Mouse (Mus musculus) right cerebral cortex, postnatal 14 days (tissue): ENCODE results near the gene Ddx25.

Experiments
- DNase-seq: peaks from one replicate; pipeline ENCODE4 v3.0.0; 2022

Ddx25 gene

DNA sequence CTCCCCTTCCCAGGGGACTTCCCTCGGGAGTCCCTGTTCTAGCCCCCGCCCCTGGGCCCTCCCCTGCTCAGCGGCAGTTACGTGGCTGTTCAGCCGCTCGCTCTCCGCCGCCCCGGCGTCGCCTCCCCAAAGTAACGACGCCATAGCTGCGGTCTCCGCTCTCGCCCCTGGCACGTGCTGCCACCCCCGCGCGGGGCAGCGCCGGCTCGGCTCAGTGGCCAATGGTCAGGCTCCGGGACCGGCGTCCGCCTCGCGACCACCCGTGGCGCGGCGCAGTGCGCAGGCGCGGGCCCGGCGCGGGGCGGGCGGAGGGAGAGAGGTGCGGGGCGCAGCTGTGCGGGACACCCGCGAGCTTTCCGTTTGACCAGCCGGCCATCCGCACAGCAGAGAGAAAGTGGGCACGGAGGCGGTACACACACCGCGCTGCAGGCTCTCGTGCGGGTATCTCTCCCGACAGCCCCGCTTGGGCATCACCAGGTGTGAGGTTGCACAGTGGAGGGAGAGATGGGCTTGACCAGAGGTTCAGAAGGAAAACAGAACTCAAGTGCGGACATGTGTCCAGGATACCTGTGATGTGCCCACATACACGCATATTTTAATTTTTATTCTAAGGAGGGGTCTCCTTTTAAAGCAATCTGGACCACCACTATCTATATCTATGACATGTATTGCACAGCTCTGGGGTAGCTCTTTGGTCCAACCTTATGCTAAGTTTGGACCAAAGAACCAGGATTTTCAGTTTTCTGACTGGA, at the start of gene Ddx25, which contains the start of gene Pus3:
TSS of gene Ddx25 (minus strand) at position 272 of the 752 bp plus-strand sequence.
TSS of gene Pus3 (plus strand) at position 339 of the 752 bp plus-strand sequence.
- peak; percentile 79 for DNase-seq

DNA sequence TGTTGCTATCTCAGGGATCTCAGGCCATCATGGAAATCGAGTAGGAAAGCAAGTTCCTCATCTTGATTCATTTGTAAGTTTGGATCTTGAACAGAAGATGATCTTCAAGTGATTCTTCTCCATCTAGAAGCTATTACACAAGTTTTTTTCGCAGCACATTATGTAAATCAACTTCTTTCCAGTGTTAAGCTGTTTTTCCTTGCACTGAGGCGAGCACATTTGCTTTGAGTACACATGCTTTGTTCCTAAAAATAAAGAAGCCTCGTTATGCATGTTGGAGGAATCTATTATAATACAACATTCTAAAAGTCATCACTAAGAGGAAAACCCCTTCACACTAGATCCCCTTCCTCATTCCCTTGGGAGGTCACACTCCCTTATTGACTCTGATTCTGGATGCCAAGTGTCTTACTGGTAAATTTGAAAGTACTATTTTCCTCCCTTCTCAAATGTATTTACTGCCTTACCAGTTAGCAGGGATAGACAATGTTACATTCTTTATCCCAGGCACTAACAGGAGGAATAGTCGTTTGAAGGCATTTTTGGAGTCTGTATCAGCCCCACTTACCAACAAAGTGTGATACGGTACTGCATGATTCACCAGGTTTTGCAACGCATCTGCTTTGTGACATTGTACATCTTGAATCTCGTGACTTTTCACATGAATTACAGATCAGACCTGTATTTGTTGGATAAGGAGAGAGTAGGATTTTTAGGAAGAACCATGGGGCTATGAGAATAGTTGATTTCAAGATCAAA, 49.5 kb upstream of the Ddx25 start:
- no peak for DNase-seq

- peak; percentile 41 for DNase-seq
Observed at GRCm38 (mm10) chr9:35592903-35593302, 34.6 kb upstream of the Ddx25 start.

GRCm38 (mm10) chr9:35587674-35588073, 29.3 kb upstream of the Ddx25 start:
- no peak for DNase-seq

GRCm38 (mm10) chr9:35574416-35574815, 16.1 kb upstream of the Ddx25 start:
- DNase-seq, result no peak

DNA sequence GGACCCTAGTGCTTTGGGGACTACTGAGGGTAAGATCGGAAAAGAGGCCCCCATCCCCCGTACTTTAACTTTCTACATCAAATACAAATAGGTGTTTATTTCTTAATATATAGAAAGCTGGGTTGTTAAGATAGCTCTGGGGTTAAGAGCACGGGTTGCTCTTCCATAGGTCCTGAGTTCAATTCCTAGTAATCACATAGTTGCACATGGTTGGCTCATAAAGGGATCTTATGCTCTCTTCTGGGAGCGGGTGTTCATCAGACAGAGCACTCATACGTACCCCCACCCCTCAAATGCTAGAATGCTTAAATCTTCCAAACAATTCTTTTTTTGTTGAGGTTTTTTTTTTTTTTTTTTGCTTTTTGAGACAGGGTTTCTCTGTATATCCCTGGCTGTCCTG, 12.3 kb upstream of the Ddx25 start:
- DNase-seq, result no peak

DNA sequence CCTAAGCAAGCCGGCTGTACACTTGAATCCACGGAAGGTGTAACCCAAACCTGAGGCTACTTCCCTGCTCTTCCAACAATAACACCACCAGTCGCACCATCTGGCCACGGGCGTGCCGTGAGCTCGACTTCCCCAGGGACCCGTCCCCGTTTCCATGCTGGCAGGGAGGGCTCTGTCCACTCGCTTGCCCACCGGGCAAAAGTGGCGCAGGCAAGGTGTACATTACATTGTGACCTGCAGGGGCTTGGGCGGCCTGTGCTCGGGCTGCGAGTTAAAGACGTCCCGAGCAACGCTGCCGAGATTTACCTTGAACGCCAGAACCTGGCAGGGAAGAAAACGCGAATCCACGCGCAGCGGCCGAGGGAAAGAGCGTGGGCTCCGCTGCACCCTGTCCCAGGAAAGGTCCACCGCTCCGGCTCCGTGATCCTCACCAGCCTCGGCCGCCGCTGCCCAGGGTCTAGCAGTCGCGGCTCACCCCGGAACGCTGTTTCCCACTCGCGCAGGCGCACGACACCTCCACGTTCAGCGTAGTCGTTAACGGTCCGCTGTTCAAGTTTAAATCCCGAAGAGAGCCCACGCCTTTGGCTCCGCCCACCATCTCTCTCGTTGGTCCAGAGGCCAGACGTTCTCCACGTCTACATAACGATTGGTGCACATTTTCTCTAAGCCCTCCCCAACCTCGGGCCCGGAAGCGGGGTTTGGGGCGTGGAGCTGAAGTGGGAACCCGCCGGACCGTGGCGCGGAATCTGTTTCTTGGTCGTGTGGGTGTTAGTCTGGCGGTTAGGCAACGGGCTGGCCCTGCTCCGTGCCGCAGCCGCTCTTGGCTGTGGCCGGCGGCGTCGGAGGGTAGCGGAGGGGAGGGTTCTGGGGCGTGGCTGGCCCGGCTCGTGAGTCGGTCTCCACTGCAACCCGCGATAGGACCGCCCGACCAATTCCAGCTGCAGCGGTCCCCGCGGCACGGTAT, 11.5 kb upstream of the Ddx25 start, which contains the start of the genes Pate2 and Hyls1:
TSS of gene Pate2 (plus strand) at position 714 of the 964 bp plus-strand sequence.
TSS of gene Hyls1 (minus strand) at position 828 of the 964 bp plus-strand sequence.
- peak; percentile 91 for DNase-seq

GRCm38 (mm10) chr9:35567995-35568394, 9.7 kb upstream of the Ddx25 start:
- DNase-seq, result no peak

DNA sequence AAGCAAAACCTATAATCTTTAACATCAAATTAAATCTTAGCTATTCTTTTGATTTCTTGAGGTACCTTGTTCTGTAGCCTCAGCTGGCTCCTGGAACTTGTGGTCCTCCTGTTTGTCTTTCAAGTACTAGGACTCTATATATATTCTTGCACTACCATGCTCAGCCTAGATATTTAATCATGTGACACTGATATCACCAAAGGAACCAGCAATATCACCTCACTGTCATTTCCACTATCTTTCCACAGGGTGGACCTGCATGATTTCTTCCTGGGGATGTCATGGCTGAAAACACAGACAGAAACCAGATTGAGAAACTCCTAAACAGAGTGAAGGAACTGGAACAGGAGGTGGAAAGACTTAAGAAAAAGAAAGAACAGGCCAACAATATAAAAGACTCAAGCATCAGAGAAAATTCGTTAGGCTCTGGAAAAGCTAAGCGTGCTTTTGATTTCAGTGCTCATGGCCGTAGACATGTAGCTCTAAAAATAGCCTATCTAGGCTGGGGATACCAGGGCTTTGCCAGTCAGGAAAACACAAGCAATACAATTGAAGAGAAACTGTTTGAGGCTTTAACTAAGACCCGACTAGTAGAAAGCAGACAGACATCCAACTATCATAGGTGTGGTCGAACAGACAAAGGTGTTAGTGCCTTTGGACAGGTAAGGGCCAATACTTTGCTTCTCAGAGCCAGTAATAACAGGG, 6.4 kb upstream of the Ddx25 start:
- DNase-seq, result no peak

DNA sequence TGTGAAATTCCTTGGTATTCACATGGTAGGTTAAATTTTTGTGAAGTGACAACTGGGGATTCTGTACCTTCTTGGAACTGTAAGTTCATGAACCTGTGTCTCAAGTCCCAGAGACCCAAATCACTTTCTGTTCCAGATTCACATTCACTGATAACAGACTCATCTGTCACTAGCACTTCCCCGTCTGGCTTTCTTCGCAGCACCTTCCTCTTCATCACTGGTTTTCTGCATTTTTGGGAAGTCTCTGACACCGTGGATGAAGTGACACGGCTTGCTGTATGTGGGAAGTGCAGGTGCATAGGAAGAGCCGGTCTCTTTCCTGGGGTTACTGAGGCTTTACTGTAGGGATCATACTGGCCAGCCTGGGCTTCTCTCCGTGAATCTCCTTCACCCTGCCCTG, 3.3 kb upstream of the Ddx25 start:
- no peak for DNase-seq

DNA sequence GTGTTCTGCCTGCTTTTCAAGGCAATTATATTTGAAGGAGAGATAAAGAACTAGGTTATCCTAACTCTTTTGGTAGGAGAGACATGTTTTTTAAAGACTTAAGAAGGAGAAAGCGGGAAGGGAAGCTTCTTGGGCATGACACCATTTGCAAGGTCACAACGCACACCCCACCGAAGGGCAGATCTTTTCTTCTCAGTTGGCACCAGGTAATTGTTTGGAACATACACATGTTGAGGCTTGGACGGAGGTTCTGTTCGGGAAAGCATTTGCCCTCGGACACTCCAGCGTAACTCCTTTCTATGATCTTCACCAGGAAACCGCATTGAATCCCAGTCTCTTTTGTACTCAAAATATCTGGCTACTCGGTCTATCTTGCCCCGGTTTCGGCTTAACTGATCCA, 2.7 kb upstream of the Ddx25 start:
- no peak for DNase-seq

- peak; percentile 86 for DNase-seq
Observed at GRCm38 (mm10) chr9:35559009-35559890, 922 bp upstream of the Ddx25 start.

- no peak for DNase-seq
Observed at GRCm38 (mm10) chr9:35556494-35557102, 1.7 kb downstream of the Ddx25 start.

GRCm38 (mm10) chr9:35548455-35548854, 9.9 kb downstream of the Ddx25 start:
- DNase-seq, result no peak

DNA sequence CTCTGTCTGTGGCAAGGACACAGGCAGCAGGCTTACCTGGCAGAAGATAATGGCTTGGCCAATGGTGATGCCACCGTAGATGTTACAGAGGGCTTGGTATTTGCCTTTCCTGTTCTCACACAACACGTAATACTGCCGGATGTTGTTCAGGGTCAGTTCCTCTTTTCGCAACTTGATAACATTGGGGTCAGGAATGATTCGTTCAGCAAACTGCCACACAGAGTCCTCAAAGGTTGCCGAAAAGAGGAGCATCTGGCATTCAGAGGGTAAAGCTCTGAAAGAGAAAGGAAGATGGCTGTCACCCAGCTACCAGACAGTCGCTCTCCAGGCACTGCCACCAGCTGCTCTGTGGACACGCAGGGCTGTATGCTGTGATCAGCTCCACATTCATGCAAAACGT, 11.6 kb downstream of the Ddx25 start:
- DNase-seq, result no peak

DNA sequence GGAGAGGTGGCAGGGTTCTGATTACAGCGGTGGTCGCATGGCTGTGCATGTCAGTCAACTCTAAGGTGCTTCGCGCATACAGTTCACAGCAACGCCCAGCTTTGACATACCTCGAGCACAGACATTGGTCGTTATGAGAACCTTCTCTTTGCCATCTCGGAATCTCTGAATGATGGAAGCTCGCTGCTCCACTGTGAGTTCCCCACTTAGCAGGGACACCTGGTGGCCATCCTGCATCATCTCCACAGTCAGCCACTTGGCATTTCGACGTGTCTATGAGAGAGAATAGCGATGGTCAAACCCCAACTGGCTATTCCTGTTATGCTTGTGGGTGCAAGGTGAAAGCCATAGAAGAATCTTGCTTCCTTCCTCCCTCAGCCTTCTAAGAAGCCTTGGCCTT, 12.6 kb downstream of the Ddx25 start:
- no peak for DNase-seq

DNA sequence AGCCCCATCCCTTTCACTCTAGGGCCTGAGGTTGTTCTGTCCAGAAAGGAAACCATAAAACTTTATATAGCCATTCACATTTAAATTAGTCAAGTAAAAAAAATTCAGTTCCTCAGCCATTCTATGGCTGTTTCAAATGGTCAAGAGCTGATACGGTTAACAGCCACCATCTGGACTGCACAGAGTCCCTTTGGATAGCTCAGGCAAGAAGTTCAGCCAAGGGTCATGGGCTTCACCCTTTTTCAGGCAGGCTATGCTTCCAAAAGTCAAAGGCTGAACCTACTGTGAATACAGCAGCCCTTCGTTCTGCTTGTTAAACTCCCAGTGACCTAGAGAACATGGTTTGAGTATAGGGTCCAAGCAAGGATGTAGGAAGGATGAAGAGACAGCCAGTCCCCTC, 13.7 kb downstream of the Ddx25 start:
- DNase-seq, result no peak

DNA sequence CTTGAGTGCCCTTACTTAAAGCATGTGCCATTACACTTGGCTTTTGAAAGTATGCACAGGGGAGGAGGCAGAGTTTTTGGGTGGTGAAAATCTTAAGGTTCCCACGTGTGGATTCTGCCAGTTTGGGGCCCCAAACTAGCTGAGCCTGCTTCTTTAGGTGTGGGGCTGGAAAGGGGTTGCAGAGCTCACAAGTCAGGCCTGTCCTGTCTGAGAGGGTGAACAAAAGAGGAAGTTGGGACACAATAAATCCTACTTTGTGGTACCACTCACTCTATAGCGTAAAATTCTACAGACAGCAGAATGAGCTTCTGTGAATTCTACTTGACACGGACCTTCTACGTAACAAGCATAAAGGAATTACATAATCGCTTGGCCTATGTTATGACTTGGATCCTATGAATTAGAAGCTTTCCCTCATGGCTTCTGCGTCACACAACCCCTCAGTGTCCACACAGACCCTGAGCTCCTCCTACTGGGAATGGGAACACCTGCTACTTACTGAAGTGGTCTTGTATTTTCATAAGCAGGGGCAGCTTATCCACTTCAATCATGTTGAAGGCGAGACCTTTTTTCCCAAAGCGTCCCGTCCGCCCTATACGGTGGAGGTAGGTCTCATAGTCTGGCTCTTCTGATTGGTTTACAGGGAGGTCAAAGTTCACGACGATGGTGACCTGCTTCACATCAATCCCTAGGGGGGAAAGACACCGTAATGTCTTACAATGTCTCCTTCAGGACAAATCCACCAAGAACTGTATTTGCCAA, 15.0 kb downstream of the Ddx25 start:
- DNase-seq, result no peak

GRCm38 (mm10) chr9:35541941-35542340, 16.4 kb downstream of the Ddx25 start:
- DNase-seq, result no peak

DNA sequence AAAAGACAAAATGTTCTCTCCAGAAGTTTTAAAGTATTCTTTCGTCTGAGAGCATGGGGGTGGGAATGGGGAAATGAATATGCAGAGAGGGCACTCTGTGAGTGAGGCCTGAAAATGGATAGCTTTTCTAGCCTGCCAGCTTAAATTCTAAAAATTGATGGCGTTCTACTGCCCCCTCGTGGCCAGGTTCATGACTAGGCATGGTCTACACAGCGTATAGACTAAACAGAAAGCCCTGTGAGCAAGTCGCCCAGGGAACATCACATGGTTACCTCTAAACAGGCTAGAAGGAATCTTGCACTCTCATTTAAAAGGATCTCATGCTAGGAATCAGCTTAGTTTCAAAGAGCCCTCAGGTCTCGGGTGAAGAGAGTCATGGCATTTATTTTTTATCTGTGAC, 16.8 kb downstream of the Ddx25 start:
- DNase-seq, result peak; percentile 90
